Mouse (Mus musculus) G1E (cell line): ENCODE measurements around the gene Klc1. TPM values are rescaled to one million over a fixed set of nuclear protein-coding genes. Genes with fewer than 3 reads are reported as not detected.

Source experiments
- ATAC-seq: 2 replicates; pipeline ENCODE4 v1.8.0; 2016; ENCODE audit warnings: mild to moderate bottlenecking; ENCODE audit not compliant: insufficient number of reproducible peaks, poor library complexity, low FRiP score, severe bottlenecking; ENCODE audit errors: extremely low read depth
- DNase-seq: peaks from one replicate; pipeline ENCODE4 v3.0.0; 2012; ENCODE audit warnings: low spot score
- H3K27me3 ChIP-seq: 2 replicates; pipeline ENCODE4 v1.6.1; 2012; ENCODE audit warnings: mild to moderate bottlenecking, low read length, inconsistent platforms; ENCODE audit not compliant: insufficient read depth
- H3K36me3 ChIP-seq: replicated peaks from 2 replicates; pipeline ENCODE3; 2012; ENCODE audit warnings: mild to moderate bottlenecking, inconsistent platforms
- H3K4me1 ChIP-seq: 2 replicates; pipeline ENCODE4 v1.6.1; 2012; ENCODE audit warnings: low read depth, low read length, inconsistent platforms, mixed read lengths; ENCODE audit not compliant: insufficient read depth
- H3K4me3 ChIP-seq: 2 replicates; pipeline ENCODE4 v1.5.1; 2012; ENCODE audit warnings: low read depth, mild to moderate bottlenecking, inconsistent platforms, low read length, moderate library complexity, mixed read lengths
- H3K9me3 ChIP-seq: replicated peaks from 2 replicates; pipeline ENCODE4 v1.6.1; 2012; ENCODE audit warnings: inconsistent platforms
- CTCF ChIP-seq: IDR thresholded peaks from 2 replicates; pipeline ENCODE4 v1.5.1; 2012; ENCODE audit warnings: low read depth, low read length, inconsistent platforms, mixed read lengths
- GATA1 ChIP-seq: IDR thresholded peaks from 2 replicates; pipeline ENCODE4 v1.6.1; 2012; ENCODE audit warnings: borderline replicate concordance, low read length, inconsistent platforms, mixed read lengths
- GATA2 ChIP-seq: IDR thresholded peaks from 2 replicates; pipeline ENCODE4 v1.6.1; 2012; ENCODE audit warnings: low read depth, low read length, inconsistent platforms, borderline replicate concordance
- POLR2AphosphoS5 ChIP-seq: IDR thresholded peaks from 2 replicates; pipeline ENCODE4 v1.6.1; 2012; ENCODE audit warnings: low read depth, low read length, inconsistent platforms; ENCODE audit not compliant: insufficient replicate concordance
- TAL1 ChIP-seq: conservative IDR thresholded peaks from 2 replicates; pipeline ENCODE4 v1.6.1; 2012; ENCODE audit warnings: low read depth, low read length, inconsistent platforms, mixed read lengths
- polyA plus RNA-seq: library from polyadenylated mRNA; stranded (reverse); fragments of >175 nt; gene quantifications from 2 replicates; pipeline ENCODE4 v1.2.3, GENCODE M21; 2012
- total RNA-seq, 2 experiments: library from RNA; stranded (forward) in 1 of 2; stranded (reverse) in 1 of 2; fragments of 200-1000 nt in 1 of 2; fragments of >200 nt in 1 of 2; fragmentation: Nextera tagmentation in 1 of 2; gene quantifications; 2 replicates each; pipeline ENCODE4 v1.2.3; 2014 to 2017

The Klc1 gene
- total and polyA plus RNA-seq, 3 experiments: 57.2 to 68.2 (median 65.0) TPM

DNA sequence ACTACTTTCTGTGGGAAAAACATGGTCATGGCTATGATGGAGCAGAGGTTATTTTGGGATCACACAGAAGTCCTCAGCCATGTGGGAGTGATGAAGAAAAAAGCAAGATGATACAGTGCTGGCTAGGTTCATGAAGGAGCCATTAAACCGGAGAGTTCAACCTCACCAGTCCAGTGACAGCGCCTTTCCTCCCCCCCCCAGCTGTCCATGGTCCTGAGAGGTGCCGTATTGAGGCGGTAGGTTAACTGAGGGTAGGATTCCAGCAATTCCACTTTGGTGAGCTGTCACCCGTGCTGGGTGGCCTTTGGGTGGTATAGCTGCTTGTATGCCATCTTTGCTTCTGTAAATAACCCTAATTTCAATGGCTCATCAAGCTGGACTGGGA is 2.0 kb upstream of the Klc1 start:
- Histone ChIP-seq H3K9me3 (no peaks in the 10 kb centered on the region), H3K4me3 (no peak overlapping the region), H3K36me3 (peaks cover 8% of the 10 kb centered on the region), H3K27me3 (peaks cover 23% of the 10 kb centered on the region), H3K4me1 (peaks cover 53% of the 10 kb centered on the region)
- ATAC-seq: no peak
- no peak for TF ChIP-seq GATA2
- no peak for TF ChIP-seq GATA1
- TF ChIP-seq CTCF: no peak
- no peak for TF ChIP-seq POLR2AphosphoS5
- TF ChIP-seq TAL1: no peak
- peak; percentile 50 for DNase-seq

DNA sequence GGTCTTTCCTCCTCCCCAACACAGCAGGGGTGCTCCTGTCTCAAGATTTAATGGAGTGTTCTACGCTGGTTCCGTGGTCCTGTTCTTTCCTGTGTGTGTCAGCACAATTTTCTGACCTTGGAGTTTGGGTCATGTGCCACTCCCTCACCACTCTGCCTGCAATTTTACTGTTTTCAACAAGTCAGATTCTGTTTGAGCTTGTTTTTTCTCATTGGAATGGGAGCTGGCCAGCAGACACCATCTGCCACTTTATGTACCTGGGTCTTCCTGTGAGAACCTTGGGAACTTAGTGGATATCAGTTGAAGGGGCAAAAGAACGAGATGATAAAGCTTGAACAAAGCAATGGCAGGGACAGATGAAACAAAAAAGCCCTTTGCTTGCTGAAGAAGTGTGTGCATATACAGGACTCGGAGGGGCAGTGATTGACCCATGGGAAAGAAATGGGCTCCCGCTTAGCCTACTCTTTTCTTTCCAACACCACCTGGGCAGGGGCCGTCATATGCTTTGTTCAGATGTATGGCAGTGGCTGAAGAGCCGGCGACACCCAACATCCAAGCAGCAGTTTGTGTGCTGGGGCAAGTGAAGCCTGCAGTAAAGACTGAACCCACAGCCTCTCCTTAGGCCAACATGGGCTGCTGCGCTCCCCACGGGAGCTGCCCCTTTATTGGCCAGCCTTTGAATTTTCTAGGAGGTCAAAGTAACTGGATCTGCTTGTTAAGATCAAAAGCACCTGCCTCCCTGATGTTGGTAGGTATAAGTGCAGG is 906 bp upstream of the Klc1 start:
- Histone ChIP-seq H3K4me1 (peaks cover 62% of the 10 kb centered on the region), H3K36me3 (peaks cover 18% of the 10 kb centered on the region), H3K4me3 (peak overlapping the region; percentile 85), H3K9me3 (no peaks in the 10 kb centered on the region), H3K27me3 (peaks cover 23% of the 10 kb centered on the region)
- TF ChIP-seq CTCF (no peak), GATA2 (no peak), GATA1 (no peak), TAL1 (no peak), POLR2AphosphoS5 (no peak)
- ATAC-seq (no peak), DNase-seq (no peak)

- DNase-seq (peak; percentile 74), ATAC-seq (peak; percentile 30; the same call in 1 of the 2 replicates)
- H3K4me3 ChIP-seq: peak overlapping the region; percentile 85
- TF ChIP-seq GATA1: no peak
- TF ChIP-seq CTCF: no peak
- TF ChIP-seq TAL1: no peak
- no peak for TF ChIP-seq POLR2AphosphoS5
- TF ChIP-seq GATA2: no peak
- peaks cover 17% of the 10 kb centered on the region for H3K27me3 ChIP-seq
- peaks cover 70% of the 10 kb centered on the region for H3K4me1 ChIP-seq
- no peaks in the 10 kb centered on the region for H3K9me3 ChIP-seq
- H3K36me3 ChIP-seq: peaks cover 34% of the 10 kb centered on the region
Measured at GRCm38 (mm10) chr12:111759176-111760061, 770 bp downstream of the Klc1 start.

GRCm38 (mm10) chr12:111760306-111760908 is 1.8 kb downstream of the Klc1 start:
- DNase-seq (no peak), ATAC-seq (no peak)
- TF ChIP-seq CTCF (no peak), POLR2AphosphoS5 (no peak), TAL1 (no peak), GATA2 (no peak), GATA1 (no peak)
- Histone ChIP-seq H3K36me3 (peaks cover 38% of the 10 kb centered on the region), H3K9me3 (no peaks in the 10 kb centered on the region), H3K27me3 (peaks cover 11% of the 10 kb centered on the region), H3K4me3 (no peak overlapping the region), H3K4me1 (peaks cover 62% of the 10 kb centered on the region)

- Histone ChIP-seq H3K36me3 (peaks cover 60% of the 10 kb centered on the region), H3K4me3 (no peak overlapping the region), H3K4me1 (peaks cover 76% of the 10 kb centered on the region), H3K9me3 (no peaks in the 10 kb centered on the region), H3K27me3 (no peaks in the 10 kb centered on the region)
- TF ChIP-seq CTCF (no peak), GATA2 (no peak), POLR2AphosphoS5 (no peak)
- no peak for ATAC-seq
- no peak for DNase-seq
Measured at GRCm38 (mm10) chr12:111762620-111763280, 4.1 kb downstream of the Klc1 start.
